Mouse (Mus musculus): ENCODE measurements around the gene Rab26. TPM values are rescaled to one million over a fixed set of nuclear protein-coding genes. Genes with fewer than 3 reads are reported as not detected.

Rab26 gene
- 10 to 100 TPM; 63.4 to 66.7 (median 65.6) TPM for total RNA-seq (2022)

DNA sequence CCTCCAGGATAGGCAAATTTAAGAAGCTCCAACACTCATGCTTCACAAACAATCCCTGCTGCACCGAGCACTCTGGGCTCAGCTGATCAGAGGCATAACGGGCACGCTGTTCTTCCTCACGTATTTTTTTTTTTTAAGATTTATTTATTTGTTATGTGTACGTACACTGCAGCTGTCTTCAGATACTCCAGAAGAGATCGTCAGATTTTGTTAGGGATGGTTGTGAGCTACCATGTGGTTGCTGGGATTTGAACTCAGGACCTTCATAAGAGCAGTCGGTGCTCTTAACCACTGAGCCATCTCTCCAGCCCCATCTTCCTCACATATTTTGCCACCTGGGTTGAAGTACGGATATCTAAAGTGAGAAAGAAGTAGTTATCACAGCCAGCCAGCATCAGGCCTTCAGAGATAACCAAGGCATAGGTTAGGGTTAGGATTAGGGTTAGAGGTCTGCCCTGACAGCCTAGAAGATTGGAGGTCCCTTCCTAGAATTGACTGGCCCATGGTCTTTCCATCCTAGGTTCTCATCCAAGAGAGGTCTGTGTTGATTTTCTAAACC, at the start of gene Rab26:
Gene Rab26 (minus strand): TSS at position 51 of the 559 bp plus-strand sequence.
- DNase-seq (ENCODE audit: low spot score in 2 of 2) = no peak

DNA sequence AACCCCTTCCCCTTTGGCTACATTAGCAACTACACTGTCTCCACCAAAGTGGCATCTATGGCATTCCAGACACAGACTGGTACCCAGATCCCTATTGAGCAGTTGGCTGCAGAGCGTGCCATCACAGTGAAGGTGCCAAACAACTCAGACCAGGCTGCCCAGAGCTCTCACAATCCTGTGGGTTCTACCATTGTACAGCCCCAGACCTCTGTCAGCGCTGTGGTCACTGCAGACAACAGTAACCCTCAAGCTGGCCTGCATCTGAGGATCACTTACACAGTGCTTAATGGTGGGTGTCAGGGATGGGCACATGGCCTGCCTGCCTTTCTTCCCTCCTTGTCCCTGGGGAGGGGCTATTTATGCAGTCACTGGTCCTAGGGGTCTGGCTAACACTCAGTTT, 46.3 kb upstream of the Rab26 start:
- DNase-seq (ENCODE audit: low spot score in 2 of 2) = no peak

DNA sequence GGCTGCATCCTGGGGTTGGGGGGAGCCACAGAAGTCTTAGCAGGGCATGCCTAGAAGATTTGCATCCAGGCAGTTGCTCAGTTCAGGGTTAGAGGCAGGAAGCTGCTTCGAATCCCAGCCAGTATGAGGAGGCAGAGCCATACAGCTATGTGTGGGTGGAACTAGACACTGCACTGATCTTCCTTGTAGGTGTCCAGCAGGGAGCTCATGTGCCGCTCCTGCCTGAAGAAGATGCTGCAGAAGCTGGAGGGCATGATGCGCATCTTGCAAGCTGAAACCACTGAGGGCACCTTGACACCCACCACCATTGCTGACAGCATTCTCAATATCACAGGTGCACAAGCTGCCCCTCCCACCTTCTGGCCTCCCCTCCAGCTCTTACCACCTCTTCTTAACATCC, 45.5 kb upstream of the Rab26 start:
- no peak for DNase-seq (ENCODE audit: low spot score in 2 of 2)

DNA sequence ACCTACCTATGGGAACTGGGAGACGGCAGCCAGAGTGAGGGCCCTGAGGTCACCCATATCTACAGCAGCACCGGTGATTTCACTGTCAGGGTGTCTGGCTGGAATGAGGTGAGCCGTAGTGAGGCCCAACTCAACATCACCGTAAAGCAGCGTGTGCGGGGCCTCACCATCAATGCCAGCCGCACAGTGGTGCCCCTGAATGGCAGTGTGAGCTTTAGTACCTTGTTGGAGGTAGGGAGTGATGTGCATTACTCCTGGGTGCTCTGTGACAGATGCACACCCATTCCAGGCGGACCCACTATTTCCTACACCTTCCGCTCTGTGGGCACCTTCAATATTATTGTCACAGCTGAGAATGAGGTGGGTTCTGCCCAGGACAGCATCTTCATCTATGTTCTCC, 39.8 kb upstream of the Rab26 start:
- DNase-seq (ENCODE audit: low spot score in 2 of 2) = no peak

DNA sequence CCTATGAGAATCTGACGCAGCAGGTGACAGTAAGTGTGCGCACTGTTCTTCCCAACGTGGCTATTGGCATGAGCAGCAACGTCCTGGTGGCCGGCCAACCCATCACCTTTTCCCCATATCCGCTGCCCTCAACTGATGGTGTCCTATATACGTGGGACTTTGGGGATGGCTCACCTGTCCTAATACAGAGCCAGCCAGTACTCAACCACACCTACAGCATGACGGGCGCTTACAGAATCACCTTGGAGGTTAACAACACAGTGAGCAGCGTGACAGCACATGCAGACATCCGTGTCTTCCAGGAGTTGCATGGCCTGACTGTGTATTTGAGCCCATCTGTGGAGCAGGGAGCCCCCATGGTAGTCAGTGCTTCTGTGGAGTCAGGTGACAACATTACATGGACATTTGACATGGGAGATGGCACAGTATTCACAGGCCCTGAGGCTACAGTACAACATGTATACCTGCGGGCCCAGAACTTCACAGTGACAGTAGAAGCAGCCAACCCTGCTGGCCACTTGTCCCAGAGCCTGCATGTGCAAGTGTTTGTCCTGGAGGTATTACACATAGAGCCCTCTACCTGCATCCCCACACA, 38.7 kb upstream of the Rab26 start:
- no peak for DNase-seq (ENCODE audit: low spot score in 2 of 2)

DNA sequence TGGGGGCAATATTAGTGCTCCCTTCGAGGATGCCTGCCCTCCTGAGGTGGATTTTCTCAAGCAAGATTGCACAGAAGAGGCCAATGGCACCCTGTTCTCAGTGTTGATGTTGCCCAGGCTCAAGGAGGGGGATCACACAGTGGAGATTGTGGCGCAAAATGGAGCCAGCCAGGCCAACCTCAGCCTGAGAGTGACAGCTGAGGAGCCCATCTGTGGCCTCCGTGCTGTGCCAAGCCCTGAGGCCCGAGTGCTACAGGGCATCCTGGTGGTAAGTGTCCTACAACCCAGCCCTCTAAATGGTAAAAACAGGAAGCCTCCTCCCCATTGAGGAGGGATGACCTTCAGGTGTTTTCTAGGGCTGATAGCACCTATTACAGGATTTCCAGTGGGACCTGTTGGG, 35.8 kb upstream of the Rab26 start:
- no peak for DNase-seq (ENCODE audit: low spot score in 2 of 2)

DNA sequence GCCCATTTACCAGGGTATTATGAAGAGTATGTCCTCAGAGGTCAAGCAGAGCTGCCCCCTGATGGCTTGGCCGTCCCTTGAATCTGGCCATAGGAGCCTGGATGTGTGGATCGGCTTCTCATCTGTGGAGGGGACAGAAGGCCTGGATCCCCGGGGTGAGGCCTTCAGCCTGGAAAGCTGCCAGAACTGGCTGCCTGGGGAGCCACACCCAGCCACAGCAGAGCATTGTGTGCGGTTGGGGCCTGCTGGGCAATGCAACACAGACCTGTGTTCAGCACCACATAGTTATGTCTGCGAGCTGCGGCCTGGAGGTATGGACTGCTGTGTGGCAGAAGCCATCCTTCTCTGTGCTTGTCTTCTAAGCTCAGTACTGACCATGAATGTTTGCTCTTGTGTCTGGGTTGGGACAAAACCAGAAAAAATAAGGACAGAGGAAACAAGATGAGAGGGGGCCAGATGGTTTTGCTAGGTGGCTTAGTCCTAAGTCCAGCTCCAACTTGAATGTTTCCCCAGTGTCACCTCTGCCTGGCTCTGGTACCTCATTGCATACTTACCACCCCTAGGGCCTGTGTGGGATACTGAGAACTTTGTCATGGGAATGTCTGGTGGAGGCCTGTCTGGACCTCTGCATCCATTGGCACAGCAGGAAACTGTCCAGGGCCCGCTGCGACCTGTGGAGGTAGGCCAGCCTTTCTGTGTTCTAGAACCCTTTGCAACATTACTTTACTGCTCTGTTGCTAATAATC, 33.2 kb upstream of the Rab26 start:
- no peak for DNase-seq (ENCODE audit: low spot score in 2 of 2)

DNA sequence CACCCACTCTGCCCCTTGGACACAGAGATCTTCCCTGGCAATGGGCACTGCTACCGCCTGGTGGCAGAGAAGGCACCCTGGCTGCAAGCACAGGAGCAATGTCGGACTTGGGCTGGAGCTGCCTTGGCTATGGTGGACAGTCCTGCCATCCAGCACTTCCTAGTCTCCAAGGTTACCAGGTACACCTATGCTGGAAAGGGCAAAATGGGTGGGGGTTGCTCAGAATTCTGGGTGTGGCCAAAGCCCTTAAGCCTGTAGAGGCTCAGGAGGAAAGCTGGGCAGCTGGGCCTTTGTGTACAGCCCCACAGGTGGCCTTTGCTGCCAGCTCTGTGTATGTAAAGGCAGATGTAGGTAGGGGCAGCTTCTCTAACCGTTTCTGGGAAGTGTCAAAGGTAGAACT, 31.8 kb upstream of the Rab26 start:
- no peak for DNase-seq (ENCODE audit: low spot score in 2 of 2)

DNA sequence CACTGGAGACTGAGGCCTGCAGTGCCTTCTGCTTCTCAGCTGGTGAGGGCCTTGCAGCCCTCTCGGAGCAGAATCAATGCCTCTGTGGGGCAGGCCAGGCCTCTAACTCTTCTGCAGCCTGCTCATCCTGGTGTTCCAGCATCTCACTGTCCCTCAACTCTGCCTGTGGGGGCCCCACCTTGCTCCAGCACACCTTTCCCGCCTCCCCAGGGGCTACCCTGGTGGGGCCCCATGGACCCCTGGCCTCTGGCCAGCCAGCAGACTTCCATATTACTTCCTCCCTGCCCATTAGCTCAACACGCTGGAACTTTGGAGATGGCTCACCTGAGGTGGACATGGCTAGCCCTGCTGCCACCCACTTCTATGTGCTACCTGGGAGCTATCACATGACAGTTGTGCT, 31.1 kb upstream of the Rab26 start:
- DNase-seq (ENCODE audit: low spot score in 2 of 2) = no peak

DNA sequence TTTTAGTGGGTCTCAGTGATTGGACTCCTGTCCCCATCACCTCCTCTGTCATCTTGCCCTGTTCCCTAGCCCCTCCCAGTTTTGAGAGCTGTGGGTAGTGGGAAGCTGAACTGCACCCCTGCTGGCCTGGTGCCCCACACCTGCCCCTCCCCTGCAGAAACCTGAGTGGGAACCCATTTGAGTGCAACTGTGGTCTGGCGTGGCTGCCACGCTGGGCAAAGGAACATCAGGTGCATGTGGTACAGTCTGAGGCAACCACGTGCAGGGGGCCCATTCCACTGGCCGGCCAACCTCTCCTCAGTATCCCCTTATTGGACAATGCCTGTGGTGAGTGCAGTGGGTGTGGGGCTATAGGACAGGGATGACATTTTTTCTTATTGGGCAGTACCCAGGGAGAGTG, 30.4 kb upstream of the Rab26 start:
- DNase-seq (ENCODE audit: low spot score in 2 of 2) = no peak

DNA sequence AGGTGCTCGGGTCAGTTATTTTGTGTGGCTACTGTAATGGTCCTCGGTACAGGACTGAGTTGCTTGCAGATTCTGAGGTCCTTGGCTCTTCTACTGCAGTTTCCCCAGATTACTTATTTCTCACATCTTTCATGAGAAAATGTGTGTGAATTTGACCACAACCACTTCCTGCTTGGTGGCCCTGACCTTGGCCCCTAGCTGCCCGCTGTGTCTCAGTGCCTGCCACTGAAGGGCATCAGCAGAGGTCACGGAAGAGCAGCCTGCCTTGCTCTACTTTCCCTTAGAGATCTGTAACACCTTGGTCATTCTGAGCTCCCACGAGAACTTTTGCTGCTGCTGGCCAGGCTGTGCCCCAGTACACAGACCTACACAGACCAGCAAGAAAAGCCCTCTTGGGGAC, 29.6 kb upstream of the Rab26 start:
- no peak for DNase-seq (ENCODE audit: low spot score in 2 of 2)

DNA sequence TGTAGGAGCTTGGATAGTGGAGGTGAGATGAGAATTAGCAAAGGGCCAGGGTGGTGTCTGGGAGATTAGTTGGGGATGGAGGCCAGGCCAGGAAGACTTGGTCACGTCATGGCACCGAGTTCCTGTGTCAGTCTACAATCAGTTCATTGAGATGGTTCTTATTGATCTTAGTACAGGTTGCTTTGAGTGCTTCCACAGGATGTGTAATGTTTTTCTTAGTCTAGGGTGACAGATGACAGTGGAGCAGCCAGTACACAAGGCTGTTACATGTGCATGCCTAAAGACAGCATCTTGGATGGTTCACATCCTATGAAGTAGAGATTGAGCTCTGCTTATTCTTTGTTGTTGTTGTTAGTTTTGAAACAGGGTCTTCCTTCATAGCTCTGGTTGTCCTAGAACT, 27.6 kb upstream of the Rab26 start:
- DNase-seq (ENCODE audit: low spot score in 2 of 2) = no peak

DNA sequence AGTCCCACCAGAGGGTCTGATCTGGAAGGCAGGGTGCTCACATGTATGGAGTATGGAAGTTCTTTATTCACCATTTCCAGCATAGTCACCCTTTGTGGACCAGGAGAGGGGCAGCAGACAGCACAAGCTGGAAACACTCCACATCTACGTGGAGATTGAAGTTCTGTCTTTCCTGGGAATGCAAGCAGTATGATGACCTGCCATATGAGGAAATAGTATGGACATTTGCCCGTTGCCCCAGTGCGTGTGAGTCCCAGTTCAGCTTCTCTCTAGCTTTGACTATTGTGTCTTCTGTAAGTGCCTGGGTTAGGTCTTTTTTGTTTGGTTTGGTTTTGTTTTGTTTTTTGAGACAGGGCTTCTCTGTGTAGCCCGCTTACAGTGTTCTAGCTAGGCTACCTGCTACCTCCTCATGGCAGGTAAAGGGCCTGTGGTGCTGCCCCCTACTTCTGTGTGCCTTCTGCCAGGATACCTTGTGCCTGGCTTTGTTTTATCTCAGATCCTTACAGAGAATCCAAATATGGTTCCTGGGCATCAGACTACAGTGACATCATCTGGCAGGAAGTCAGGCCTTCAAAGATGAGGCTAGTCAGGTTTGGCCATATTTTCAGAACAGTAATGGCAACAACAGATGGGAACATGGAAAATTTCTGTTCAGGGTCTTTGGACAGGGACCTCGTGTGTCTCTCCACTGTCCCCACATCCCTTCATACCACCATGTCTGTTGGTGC, 26.5 kb upstream of the Rab26 start:
- no peak for DNase-seq (ENCODE audit: low spot score in 2 of 2)

DNA sequence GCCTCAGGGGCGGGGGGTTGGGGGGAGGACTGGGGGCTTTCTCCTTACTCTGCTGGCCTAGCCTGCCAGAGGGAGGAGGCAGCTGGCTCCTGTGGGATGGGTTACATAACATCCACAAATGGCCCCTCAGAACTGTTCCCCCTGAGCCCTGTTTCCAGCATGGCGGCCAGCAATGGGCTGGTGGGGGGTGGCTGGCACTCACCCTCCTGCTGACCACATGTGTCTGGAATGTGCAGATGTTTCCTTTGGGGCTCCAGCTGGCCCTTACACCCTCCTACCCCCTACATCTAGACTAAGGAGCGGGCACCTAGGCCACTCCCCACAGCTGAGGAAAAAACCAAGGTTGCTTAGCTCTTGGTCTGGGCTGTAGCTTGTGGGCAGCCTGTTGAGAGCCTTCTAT, 25.1 kb upstream of the Rab26 start:
- no peak for DNase-seq (ENCODE audit: low spot score in 2 of 2)

DNA sequence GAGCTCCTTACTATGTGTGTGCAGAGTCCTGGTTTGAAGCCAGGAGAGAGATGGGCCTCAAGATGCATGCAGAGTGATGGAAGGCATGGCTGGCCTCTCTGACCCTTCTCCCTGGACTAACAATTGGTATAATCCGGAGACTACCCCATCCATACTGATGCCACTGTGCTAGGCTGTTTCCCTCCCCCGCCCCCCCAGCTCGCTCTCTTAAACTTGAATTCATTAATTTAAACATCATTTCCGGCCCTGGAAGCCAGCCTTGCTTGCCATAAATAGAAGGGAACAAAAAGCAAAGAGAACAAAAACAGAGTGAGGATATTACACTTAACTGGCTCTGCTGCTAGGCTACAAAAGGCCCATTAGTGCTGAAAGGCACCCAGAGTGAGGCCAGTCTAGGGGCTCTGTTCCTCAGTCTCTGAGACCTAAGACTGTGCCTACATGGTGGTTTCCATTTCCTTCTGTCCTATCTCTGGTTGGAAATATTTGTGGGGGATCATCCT, 24.6 kb upstream of the Rab26 start:
- DNase-seq (ENCODE audit: low spot score in 2 of 2) = no peak

DNA sequence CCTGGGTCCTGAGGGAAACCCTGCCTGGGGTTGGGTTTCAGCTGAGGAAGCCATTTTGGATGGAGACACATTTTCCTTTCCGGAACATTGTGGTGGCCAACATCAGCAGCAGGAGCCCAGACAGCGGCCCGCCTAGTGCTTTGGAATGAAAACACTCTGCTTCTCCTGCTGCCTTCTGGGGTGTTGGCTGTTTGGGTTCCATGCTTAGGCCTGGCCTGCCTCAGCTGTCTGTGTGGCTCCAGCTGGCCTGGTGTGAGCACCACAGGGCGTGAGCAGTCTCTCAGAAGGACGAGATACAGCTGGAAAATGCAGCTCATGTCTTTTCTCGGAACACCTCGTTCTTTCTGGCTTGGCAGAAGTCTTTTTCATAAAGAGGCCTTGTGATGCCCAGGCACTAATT, 23.1 kb upstream of the Rab26 start:
- DNase-seq (ENCODE audit: low spot score in 2 of 2) = no peak

DNA sequence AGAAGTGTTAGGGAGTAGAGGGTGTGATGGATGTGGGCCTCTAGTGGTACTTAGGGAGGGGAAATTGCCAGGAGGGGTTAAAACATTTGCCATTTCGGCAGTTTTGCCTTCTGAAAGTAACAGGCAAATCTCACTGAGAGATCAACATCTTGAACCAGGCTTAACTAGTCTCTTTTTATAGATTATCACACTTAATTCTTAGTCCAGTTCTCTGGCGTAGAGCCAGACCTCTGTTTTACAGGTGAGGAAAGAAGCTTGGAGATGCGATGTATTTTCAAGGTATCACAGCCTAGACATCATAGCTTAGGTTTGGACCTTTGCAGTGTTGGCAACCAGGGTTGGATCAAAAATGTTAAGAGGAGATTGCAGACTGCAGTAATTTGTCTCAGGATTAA, 17.0 kb upstream of the Rab26 start:
- no peak for DNase-seq (ENCODE audit: low spot score in 2 of 2)

DNA sequence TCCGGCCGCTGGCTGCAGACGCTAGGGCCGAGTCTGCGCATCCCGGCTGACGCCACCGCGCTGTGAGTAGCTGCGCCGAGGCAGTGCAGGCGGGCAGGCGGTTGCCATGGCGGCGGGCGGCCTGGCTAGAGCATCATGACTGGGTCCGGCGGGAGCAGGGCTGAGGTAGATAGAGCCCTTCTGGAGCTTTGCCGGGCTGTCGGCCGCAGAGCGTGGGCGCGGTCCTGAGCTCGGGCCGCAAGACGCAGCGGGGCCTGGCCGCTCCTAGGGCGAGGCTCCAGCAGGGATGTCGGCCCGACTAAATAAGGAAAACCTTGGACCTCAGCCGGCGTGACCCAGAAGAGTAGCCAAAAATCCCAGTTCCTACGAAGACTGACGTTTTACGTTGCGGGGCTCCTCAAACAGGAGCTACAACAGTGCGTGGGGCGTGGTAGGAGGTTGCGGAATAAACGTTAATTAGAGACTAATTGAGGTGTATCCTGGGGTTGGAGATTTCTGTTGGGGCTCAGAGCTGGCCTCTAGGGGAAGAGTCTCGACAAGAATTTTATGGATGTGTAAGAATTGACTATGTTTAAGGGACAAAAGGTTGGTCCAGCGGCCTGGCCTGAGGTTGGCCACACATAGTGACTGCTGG, 16.5 kb upstream of the Rab26 start:
- DNase-seq (ENCODE audit: low spot score in 2 of 2) = peak; percentile 67 to 73

DNA sequence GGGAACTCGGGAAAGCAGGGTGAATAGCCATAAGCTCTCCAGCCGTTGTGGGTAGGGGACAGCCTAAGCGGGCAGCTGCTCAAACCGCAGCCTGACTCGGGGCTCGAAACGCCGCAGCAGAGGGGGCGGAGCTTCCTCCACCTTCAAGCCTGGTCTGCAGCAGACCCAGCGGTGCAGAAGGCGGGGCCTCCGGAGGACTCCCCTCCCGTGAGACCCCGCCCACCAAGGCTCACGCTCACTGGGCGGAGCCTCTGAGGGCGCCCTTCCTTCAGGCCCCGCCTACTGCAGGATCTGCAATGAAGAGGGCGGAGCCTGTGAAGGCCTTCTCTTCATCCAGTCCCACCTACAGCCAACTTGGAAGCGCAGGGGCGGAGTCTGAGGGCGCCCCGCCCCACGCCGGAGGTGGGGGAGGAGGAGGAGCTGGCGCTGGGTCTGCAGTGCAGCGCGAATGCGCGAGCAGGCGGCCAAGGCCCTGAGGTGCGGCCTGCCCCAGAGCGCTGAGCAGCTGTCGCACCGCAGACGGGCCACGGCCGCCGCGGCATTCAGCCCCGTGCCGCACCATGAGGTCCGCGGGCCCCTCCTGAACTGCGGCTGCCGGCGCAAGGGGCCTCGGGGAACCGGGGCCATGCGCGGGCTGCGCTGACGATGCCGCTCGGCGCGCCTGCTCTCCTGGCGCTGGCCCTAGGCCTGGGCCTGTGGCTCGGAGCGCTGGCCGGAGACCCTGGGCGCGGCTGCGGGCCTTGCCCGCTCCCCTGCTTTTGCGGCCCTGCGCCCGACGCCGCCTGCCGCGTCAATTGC, 15.8 kb upstream of the Rab26 start, which contains the start of gene Pkd1:
Gene Pkd1 (plus strand): TSS at position 217 of the 798 bp plus-strand sequence.
- DNase-seq (ENCODE audit: low spot score in 2 of 2) = peak; percentile 98 to 99

DNA sequence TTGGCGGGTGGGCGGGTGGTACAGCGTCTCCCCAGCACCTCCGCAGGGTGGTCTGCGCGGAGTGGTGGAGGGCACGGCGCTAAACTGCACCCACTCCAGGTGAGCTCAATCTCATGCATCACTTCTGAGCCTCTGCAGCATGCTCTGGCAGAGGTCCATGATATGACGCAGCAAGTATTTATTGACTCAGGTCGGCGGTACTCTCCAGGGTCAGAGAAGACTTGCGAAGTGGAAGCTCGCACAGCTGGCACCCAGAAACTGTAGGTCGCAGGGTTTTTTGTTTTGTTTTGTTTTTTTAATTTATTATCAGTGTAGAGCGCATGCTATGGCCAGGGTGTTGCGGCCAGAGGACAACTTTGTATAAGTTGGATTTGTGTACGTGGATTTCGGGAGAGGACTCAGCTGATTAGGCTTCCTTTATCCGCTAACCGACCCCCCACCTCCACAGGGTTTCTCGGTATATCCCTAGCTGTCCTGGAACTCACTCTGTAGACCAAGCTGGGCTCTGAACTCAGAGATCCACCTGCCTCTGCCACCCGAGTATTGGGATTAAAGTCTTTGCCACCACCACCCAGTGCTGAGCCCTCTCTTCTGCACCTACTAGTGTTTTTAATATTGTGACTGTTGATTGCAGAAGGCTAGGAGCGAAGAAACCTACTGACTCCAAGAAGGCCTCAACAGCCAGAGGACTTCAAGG, 15.1 kb upstream of the Rab26 start:
- DNase-seq (ENCODE audit: low spot score in 2 of 2) = no peak

All from layer of hippocampus, adult 8-10 months (tissue).